Mouse (Mus musculus) heart, embryonic 10.5 days (tissue): Measurements from ENCODE around the gene Uox. TPM values are rescaled to one million over a fixed set of nuclear protein-coding genes. Genes with fewer than 3 reads are reported as not detected.

Experiments
- DNase-seq: peaks from one replicate; pipeline ENCODE4 v3.0.0-alpha.2; 2017; ENCODE audit warnings: low spot score
- H3K27ac ChIP-seq: fragments of 300-500 bp; sonication (generic); 2 replicates; pipeline ENCODE4 v1.5.1; 2016; ENCODE audit warnings: mild to moderate bottlenecking
- H3K27me3 ChIP-seq: fragments of 300-500 bp; sonication (generic); 2 replicates; pipeline ENCODE4 v1.6.1; 2016; ENCODE audit warnings: mild to moderate bottlenecking; ENCODE audit not compliant: poor library complexity, insufficient read depth, severe bottlenecking
- H3K36me3 ChIP-seq: fragments of 300-500 bp; sonication (generic); 2 replicates; pipeline ENCODE4 v1.6.1; 2016; ENCODE audit warnings: mild to moderate bottlenecking, moderate library complexity
- H3K4me1 ChIP-seq: fragments of 300-500 bp; sonication (generic); 2 replicates; pipeline ENCODE4 v1.6.1; 2016; ENCODE audit warnings: mild to moderate bottlenecking
- H3K4me3 ChIP-seq: fragments of 300-500 bp; sonication (generic); 2 replicates; pipeline ENCODE4 v1.5.1; 2016; ENCODE audit warnings: mild to moderate bottlenecking, moderate library complexity
- H3K9me3 ChIP-seq: fragments of 300-500 bp; sonication (generic); 2 replicates; pipeline ENCODE4 v1.6.1; 2016; ENCODE audit warnings: mild to moderate bottlenecking, moderate library complexity
- WGBS: fragments of 180-500 bp; shearing (Covaris S2); methylation state at CpG from one replicate; pipeline ENCODE4 v1.1.7; 2016; 5-methylcytosine and 5-hydroxymethylcytosine counted together
- polyA plus RNA-seq: library from polyadenylated mRNA; unstranded; fragments of >200 nt; fragmentation: Nextera tagmentation; extraction: Ambion mirVana; gene quantifications from 2 replicates; pipeline ENCODE4 v1.2.1, GENCODE M21; 2016

Uox gene
- polyA plus RNA-seq, 1 experiment from 2014 or later = not detected

DNA sequence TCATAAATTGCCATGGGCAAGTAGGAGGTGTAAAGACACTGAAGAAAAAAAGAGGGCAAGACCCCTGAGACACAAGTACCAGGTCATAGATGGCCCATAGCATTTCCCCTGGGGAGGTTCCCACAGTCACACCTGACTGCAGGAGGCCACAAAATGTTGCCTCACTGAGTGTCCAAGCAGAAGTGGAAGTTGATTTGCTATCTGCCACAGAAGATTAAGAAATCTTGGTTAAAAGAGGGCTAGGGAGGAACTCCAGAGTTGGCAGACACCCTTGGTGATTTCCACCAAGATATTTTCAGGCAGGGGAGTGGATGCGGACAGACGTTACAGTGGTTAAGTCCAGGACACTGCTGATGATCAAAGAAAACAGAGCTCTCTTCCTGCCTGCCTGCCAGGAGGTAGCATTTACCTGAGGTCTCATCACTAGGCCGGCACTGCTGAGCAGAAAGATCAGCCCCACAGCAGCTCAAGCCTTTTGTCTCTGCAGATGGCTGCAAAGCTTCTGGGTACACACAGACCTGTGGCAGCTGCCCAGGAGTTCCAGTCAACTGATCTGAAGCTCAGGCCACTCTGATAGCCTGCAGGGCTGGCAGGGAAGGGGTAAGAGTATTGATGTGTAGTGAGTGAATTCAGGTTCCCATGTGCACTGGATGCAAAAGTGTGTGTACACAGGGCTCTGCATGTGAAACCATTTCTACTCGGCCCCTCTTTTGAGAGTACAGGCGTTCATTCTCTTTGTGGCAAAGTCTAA, 46.5 kb downstream of the Uox start:
- DNase-seq = no peak
- WGBS = 75% methylated on average over 5 of the region's 5 CpGs
- H3K4me1 ChIP-seq = no peaks in the 10 kb centered on the region
- no peaks in the 10 kb centered on the region for H3K27me3 ChIP-seq
- no peaks in the 10 kb centered on the region for H3K9me3 ChIP-seq
- H3K27ac ChIP-seq = no peak overlapping the region
- H3K36me3 ChIP-seq = no peaks in the 10 kb centered on the region
- H3K4me3 ChIP-seq = no peak overlapping the region

DNA sequence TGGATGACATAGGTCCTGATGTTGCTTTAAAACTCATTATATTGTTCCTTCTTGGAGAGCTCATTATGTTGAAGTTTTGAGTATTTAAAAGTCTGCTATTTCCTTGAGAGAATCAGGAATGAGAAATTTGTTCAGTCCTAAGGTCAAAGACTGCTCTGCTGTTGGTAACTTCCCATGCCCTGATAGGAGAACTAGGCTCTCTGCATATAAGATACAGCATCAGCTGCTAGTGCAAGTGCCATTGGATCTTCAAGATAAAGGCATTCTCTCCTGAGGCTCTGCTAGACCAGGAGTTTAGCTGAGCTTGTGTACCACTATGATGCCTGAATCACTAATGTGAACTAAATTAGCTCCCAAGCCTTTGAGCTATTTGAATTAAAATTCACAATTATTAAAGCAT, 47.7 kb downstream of the Uox start:
- Histone ChIP-seq H3K9me3 (no peaks in the 10 kb centered on the region), H3K36me3 (no peaks in the 10 kb centered on the region), H3K27me3 (no peaks in the 10 kb centered on the region), H3K4me3 (no peak overlapping the region), H3K27ac (no peak overlapping the region), H3K4me1 (no peaks in the 10 kb centered on the region)
- DNase-seq = no peak

DNA sequence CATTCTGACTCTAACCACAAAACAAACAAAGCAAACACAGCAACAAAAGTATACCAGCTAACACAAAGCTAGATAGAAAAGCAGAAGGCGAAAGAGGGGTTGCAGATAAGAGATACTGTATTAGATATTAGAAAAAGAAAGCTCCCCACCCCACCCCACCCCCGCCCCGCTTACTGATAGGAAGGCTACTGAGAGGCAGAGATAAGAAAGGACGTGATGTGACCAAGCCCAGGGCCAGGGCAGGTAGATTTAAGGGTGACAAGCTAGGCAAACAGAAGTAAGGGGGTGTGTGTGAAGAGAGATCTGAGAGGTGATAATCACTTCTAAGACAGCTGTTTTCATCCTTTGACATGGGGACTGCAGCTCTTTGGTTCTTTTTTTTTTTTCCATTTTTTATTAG, 48.1 kb downstream of the Uox start:
- no peaks in the 10 kb centered on the region for H3K9me3 ChIP-seq
- H3K27me3 ChIP-seq = no peaks in the 10 kb centered on the region
- H3K27ac ChIP-seq = no peak overlapping the region
- H3K4me1 ChIP-seq = no peaks in the 10 kb centered on the region
- H3K4me3 ChIP-seq = no peak overlapping the region
- WGBS = 49% methylated on average over 4 of the region's 4 CpGs
- no peaks in the 10 kb centered on the region for H3K36me3 ChIP-seq
- no peak for DNase-seq

DNA sequence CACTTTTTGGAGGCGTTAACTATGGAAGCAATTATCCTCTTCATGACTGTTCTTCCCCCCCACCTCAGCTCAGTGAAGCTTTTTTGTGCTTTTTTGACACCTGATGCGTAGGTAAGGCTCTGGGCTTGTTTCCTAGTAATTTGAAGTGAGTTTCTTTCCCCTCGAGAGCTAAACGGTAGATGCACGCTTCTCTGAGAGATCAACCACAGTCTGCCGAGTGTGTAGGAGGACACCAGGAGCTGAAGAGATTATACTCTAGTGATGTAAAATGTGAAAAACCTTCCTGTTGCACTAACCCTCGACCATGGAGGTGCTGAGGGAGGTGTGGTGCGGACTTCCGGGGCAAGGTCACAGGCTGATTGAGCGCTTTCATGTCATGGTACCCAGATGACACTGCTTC, 49.9 kb downstream of the Uox start:
- DNase-seq = no peak
- no peaks in the 10 kb centered on the region for H3K9me3 ChIP-seq
- H3K4me1 ChIP-seq = no peaks in the 10 kb centered on the region
- whole genome bisulfite sequencing = 82% methylated on average over 10 of the region's 10 CpGs
- H3K27me3 ChIP-seq = no peaks in the 10 kb centered on the region
- no peak overlapping the region for H3K4me3 ChIP-seq
- H3K36me3 ChIP-seq = no peaks in the 10 kb centered on the region
- H3K27ac ChIP-seq = no peak overlapping the region

DNA sequence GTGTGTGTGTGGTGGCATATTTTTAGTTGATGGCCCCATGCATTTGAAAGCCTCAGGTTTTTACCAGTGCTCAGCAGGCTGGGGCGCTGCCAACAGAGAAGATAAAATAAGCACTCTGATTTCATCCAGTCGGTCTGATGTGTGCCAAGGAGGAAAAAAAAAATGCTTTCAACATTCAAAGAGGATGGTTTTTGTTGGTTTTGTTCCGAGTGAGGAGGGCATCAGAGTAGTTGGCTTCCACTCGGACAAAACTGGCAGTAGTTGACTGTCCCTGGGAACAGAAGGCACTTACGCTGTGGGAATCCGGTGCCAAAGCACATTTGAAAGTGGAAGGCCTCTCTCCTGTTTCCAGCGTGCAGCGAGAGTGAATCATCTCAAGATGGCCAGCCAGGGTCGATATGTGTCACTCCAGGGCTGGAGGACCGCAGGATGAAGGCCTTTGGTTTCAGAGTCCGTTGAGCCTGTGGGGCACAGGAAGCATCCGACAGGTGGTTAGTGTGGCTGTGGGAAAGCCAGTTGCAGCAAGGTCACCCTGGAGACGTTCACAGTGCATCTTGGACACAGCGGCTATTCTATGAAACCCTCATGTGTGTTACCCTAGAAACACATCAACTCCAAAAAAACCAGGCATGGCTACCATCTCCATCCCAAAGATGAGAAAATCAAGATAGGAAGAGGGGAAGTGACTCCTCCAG, 50.5 kb downstream of the Uox start:
- 79% methylated on average over 14 of the region's 14 CpGs for WGBS
- Histone ChIP-seq H3K36me3 (no peaks in the 10 kb centered on the region), H3K27ac (no peak overlapping the region)

DNA sequence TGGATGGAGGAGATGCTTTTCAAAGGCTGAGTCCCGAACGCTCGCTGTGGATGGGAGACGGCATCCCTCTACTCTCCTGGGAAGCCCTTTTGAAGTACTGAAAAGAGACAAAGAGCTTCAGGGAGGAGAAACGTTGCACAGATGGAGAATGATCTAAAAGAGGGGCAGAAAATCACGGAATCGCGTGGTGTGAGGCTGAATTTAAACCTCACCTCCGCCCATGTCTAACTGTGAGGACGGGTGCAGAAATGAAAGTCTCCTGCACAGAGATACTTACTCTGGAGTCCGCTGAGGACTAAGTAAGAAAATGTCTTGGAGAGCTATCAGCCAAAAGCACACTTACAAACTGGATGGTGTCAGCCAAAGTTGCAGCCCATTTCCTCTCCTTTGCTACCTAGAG, 51.7 kb downstream of the Uox start:
- Histone ChIP-seq H3K27ac (no peak overlapping the region), H3K36me3 (no peaks in the 10 kb centered on the region), H3K4me3 (no peak overlapping the region), H3K9me3 (no peaks in the 10 kb centered on the region), H3K4me1 (no peaks in the 10 kb centered on the region), H3K27me3 (no peaks in the 10 kb centered on the region)
- DNase-seq = no peak
- WGBS = 82% methylated on average over 11 of the region's 11 CpGs

More for the DNA sequence above, 50.5 kb downstream of the Uox start:
- DNase-seq = no peak
- Histone ChIP-seq H3K4me3 (no peak overlapping the region), H3K9me3 (no peaks in the 10 kb centered on the region), H3K4me1 (no peaks in the 10 kb centered on the region), H3K27me3 (no peaks in the 10 kb centered on the region)

DNA sequence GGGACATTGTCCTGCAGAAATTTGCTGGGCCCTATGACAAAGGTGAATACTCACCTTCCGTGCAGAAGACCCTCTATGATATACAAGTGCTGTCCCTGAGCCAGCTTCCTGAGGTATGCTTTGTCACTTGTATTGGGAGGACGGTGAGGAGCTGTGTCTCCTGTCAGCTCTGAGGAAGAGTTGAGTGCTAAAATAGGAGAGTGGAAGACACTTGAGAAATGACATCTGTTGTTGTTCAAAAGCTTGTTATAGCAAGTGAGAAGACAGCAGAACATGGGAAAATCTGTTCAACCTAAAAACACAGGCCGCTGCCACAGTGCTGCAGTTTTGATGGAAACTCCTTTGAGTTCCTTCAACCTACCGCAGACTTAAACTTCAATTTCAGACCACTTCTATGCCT, 55.5 kb downstream of the Uox start:
- Histone ChIP-seq H3K9me3 (no peaks in the 10 kb centered on the region), H3K36me3 (no peaks in the 10 kb centered on the region), H3K4me1 (peaks cover 12% of the 10 kb centered on the region; the same call in 1 of the 2 replicates), H3K4me3 (no peak overlapping the region), H3K27me3 (no peaks in the 10 kb centered on the region), H3K27ac (no peak overlapping the region)
- 74% methylated on average over 4 of the region's 4 CpGs for WGBS
- no peak for DNase-seq

DNA sequence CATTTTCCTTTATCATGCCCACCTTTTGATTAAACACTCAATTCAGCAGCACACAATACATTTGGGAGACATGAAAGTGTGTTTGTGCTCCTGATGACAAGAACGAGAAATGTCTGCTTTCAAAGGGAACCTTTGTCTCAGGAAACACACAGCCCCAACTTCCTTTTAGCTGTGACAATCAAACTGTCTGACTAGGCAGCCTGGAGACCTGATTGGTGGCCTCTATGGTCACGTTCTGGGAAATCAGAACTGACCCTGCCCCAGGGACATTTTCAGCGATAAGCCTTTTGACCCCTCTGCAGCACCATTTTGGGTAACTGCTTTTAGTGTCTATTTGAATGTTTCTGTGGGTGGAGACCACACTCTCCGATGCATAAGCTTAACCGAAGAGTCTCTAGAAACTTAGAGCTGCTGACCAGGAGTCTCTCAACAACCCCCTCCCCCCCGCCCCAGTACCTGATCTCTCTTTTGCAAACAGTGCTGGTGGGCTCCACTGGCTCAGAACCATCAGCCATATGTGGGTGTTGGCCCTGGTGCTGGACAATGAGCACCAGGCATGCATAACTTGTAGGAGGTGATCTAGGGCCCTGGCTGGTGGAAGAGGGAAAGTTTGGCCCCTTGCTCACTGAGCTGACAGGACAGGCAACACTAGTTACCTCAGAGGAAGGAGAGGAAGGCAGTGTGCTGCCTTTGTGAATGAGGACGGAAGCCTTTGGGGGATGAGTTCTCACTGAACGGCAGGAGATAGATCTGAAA, 58.2 kb downstream of the Uox start:
- H3K4me3 ChIP-seq = no peak overlapping the region
- H3K9me3 ChIP-seq = no peaks in the 10 kb centered on the region
- H3K27me3 ChIP-seq = no peaks in the 10 kb centered on the region
- H3K36me3 ChIP-seq = no peaks in the 10 kb centered on the region
- peaks cover 12% of the 10 kb centered on the region; the same call in 1 of the 2 replicates for H3K4me1 ChIP-seq
- no peak for DNase-seq
- 0 out of 2 replicates have a peak overlapping the region, but pooled peaks have one; percentile 44 for H3K27ac ChIP-seq
- WGBS = 60% methylated on average over 8 of the region's 8 CpGs

DNA sequence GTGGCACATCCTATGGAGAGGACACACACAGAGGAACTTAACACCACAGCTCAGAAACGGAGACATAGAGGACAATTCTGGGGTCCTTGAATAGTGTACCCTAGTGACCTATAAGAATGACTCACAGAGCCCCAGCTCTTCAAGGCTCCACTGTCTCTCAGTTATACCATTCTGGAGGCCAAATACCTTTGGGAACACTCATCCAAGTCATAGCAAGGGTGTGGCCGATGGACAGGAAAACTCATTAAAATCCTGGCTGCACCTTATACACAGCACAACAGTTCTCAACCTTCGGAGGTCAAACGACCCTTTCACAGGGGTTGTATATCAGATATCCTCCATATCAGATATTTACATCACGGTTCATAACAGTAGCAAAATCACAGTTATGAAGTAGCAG, 62.3 kb downstream of the Uox start:
- 87% methylated on average over 5 of the region's 5 CpGs for whole genome bisulfite sequencing
- Histone ChIP-seq H3K4me1 (peaks cover 12% of the 10 kb centered on the region; the same call in 1 of the 2 replicates), H3K27ac (no peak overlapping the region), H3K36me3 (no peaks in the 10 kb centered on the region), H3K27me3 (no peaks in the 10 kb centered on the region), H3K4me3 (no peak overlapping the region), H3K9me3 (no peaks in the 10 kb centered on the region)
- no peak for DNase-seq

DNA sequence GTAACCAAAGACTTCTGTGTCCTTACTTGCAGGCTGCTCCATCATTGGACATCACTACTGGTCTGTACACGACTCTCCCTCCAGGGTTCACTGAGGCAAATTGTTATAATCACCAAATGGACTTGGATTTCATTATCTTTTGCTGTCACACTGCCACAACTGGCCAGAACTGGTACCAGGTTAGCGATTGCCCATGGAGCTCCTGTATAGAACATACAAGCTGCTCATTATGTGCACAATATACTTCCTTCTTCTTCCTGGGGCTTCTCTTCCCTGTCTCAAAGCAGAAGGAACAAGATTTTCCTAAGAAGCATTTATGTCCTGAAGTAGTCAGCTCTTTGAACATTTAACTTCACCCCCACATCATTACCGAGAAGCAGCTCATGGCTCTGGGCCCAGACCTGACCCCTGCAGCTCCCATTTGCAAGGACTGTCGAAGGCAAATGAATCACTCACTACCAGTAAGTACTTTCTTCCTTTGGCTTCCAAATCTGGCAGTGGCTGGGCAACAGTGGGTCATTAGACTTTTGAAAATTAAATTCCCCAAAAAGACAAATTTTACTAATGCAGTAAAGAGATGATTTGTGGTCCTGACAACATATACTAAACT, 71.7 kb downstream of the Uox start:
- H3K27ac ChIP-seq = no peak overlapping the region
- 59% methylated on average over 4 of the region's 4 CpGs for WGBS
- H3K36me3 ChIP-seq = no peaks in the 10 kb centered on the region
- H3K4me1 ChIP-seq = peaks cover 7% of the 10 kb centered on the region; the same call in 1 of the 2 replicates
- no peak for DNase-seq
- no peaks in the 10 kb centered on the region for H3K9me3 ChIP-seq
- H3K27me3 ChIP-seq = no peaks in the 10 kb centered on the region
- H3K4me3 ChIP-seq = no peak overlapping the region

DNA sequence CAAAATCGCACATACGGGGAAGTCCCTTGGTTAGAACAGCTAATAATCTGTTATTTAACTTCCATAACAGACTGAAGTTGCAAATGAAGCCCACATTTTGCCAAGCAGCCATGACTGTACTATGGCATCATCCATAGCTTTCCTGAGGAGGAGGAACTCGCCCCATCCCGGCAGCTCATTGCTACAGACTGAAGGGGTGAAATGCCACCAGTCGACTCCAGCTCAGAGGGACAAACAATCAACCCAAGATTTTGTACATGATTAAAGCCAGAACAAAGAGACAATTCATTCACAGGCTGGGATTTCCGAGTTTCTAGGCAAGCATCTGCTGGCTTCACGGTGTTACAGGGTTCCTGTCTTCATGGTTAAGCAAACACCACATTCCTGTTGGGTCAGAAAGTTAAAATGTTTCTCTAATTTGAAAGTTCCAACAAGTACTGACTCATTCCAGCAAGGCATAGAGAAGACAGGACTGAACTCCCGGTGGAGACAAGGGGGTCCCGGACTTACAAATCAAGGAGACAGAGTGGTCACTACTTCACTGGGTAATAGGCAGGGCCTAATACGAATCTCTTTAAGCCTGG, 79.2 kb downstream of the Uox start:
- no peaks in the 10 kb centered on the region for H3K36me3 ChIP-seq
- H3K27ac ChIP-seq = no peak overlapping the region
- no peak for DNase-seq
- H3K9me3 ChIP-seq = no peaks in the 10 kb centered on the region
- H3K4me1 ChIP-seq = peaks cover 14% of the 10 kb centered on the region
- 76% methylated on average over 10 of the region's 10 CpGs for WGBS
- no peak overlapping the region for H3K4me3 ChIP-seq
- H3K27me3 ChIP-seq = no peaks in the 10 kb centered on the region

DNA sequence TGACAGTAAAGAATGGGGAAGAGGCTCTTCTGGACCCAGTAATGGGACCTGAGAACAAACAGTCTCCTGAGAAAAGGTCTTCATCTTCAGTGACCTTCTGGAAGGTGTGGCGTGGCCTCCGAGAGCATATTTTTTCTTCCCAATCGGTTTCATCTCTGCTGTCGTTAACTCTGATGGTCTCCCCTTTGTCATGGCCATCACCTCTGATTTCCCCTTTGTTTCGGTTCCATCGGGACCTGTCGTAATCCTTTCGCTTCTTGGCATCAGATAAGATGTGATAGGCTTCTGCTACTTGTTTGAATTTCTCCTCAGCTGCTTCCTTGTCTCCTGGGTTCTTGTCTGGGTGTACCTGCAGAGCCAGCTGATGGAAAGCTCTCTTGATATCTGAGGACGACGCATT, 80.5 kb downstream of the Uox start:
- no peaks in the 10 kb centered on the region for H3K9me3 ChIP-seq
- DNase-seq = no peak
- WGBS = 84% methylated on average over 10 of the region's 10 CpGs
- no peak overlapping the region for H3K4me3 ChIP-seq
- H3K27ac ChIP-seq = no peak overlapping the region
- H3K36me3 ChIP-seq = no peaks in the 10 kb centered on the region
- peaks cover 17% of the 10 kb centered on the region for H3K4me1 ChIP-seq
- no peaks in the 10 kb centered on the region for H3K27me3 ChIP-seq
